11 mouse cellular contexts compared by ENCODE assay signal in genomic region chr16:25042669-25043440, GRCm38 (mm10).
DNase-seq lines count a peak whose midpoint lies in the region; ATAC-seq and TF ChIP-seq lines count a peak whose summit lies in the region.
"Had no signal": no experiment of that assay in that cellular context is flagged by ENCODE, and none has a peak within 500 bp of the region (broad histone marks: within the 10 kb centered on the region; RNA-seq: fewer than 3 reads in every experiment).

No protein-coding gene starts in this region.

- no peak overlapping the region for H3K9ac ChIP-seq in limb, embryonic 13.5 days
- H3K9ac ChIP-seq in heart, embryonic 15.5 days: no peak overlapping the region
- H3K9ac ChIP-seq in stomach, postnatal 0 days (ENCODE audit: low read length): no peak overlapping the region
- H3K9ac ChIP-seq: liver, postnatal 0 days had no signal

- TF ChIP-seq CTCF in stomach, postnatal 0 days (IDR thresholded peaks at IDR 0.05; ENCODE audit: low read depth): no peak

- H3K4me3 ChIP-seq in limb, embryonic 13.5 days: no peak overlapping the region
- no peak overlapping the region for H3K4me3 ChIP-seq in limb, embryonic 10.5 days
- H3K4me3 ChIP-seq in heart, embryonic 15.5 days: no peak overlapping the region
- no peak overlapping the region for H3K4me3 ChIP-seq in stomach, postnatal 0 days (ENCODE audit: low read depth, low read length)

- DNase-seq in adrenal gland, postnatal 14 days: peak; percentile 41
- no peak for DNase-seq in adrenal gland, adult 18-20 months (ENCODE audit: low spot score in 2 of 2)
- DNase-seq in limb, embryonic 10.5 days (ENCODE audit: low spot score): no peak
- DNase-seq in stomach, postnatal 0 days (ENCODE audit: low spot score): no peak
- DNase-seq in spleen, postnatal 36 days (ENCODE audit: low spot score in 2 of 2): no peak
- DNase-seq in right cerebral cortex, postnatal 4 days: no peak
- DNase-seq: cerebellum, postnatal 14 days; liver, postnatal 0 days; thymus, adult 2 months had no signal

- peak overlapping the region; percentile 85 for H3K27ac ChIP-seq in limb, embryonic 13.5 days
- no peak overlapping the region for H3K27ac ChIP-seq in limb, embryonic 10.5 days
- H3K27ac ChIP-seq in heart, embryonic 15.5 days: peak overlapping the region; percentile 71
- peak overlapping the region; percentile 65 for H3K27ac ChIP-seq in stomach, postnatal 0 days (replicated peaks)

- no peaks in the 10 kb centered on the region for H3K36me3 ChIP-seq in limb, embryonic 13.5 days
- H3K36me3 ChIP-seq in limb, embryonic 10.5 days: no peaks in the 10 kb centered on the region
- H3K36me3 ChIP-seq in heart, embryonic 15.5 days: no peaks in the 10 kb centered on the region
- no peaks in the 10 kb centered on the region for H3K36me3 ChIP-seq in stomach, postnatal 0 days (ENCODE audit: control insufficient read depth, insufficient read depth, low read length)

- peaks cover 53% of the 10 kb centered on the region for H3K4me1 ChIP-seq in limb, embryonic 13.5 days
- peaks cover 16% of the 10 kb centered on the region for H3K4me1 ChIP-seq in limb, embryonic 10.5 days
- H3K4me1 ChIP-seq in heart, embryonic 15.5 days (replicated peaks): peaks cover 35% of the 10 kb centered on the region
- no peaks in the 10 kb centered on the region for H3K4me1 ChIP-seq in stomach, postnatal 0 days (replicated peaks; ENCODE audit: control insufficient read depth, insufficient read depth)

- peak overlapping the region; percentile 19; the same call in 1 of the 2 replicates for H3K4me2 ChIP-seq in limb, embryonic 13.5 days (replicated peaks)
- no peak overlapping the region for H3K4me2 ChIP-seq in heart, embryonic 15.5 days
- H3K4me2 ChIP-seq in stomach, postnatal 0 days (replicated peaks; ENCODE audit: low read depth): no peak overlapping the region

- no peak for TF ChIP-seq EP300 in stomach, postnatal 0 days (optimal IDR thresholded peaks at IDR 0.05)

- no peak for ATAC-seq in limb, embryonic 13.5 days (ENCODE audit: low FRiP score, low read depth)
- ATAC-seq in heart, embryonic 15.5 days (replicated peaks; ENCODE audit: insufficient number of reproducible peaks, insufficient read depth, low FRiP score, low read depth): peak; percentile 40; the same call in 1 of the 2 replicates
- no peak for ATAC-seq in stomach, postnatal 0 days (ENCODE audit: low FRiP score, low TSS enrichment)
- ATAC-seq: liver, postnatal 0 days had no signal

- H3K9me3 ChIP-seq in limb, embryonic 13.5 days: no peaks in the 10 kb centered on the region
- H3K9me3 ChIP-seq in limb, embryonic 10.5 days (replicated peaks): no peaks in the 10 kb centered on the region
- H3K9me3 ChIP-seq in heart, embryonic 15.5 days (replicated peaks): no peaks in the 10 kb centered on the region
- no peaks in the 10 kb centered on the region for H3K9me3 ChIP-seq in stomach, postnatal 0 days (ENCODE audit: control insufficient read depth, low read length)

- 46% methylated on average over 8 of the region's 8 CpGs for WGBS in limb, embryonic 13.5 days
- 66% methylated on average over 8 of the region's 8 CpGs for WGBS in limb, embryonic 10.5 days
- WGBS in heart, embryonic 15.5 days: 46% methylated on average over 8 of the region's 8 CpGs
- WGBS in stomach, postnatal 0 days: 42% methylated on average over 8 of the region's 8 CpGs

- no peaks in the 10 kb centered on the region for H3K27me3 ChIP-seq in limb, embryonic 13.5 days
- peaks cover 8% of the 10 kb centered on the region for H3K27me3 ChIP-seq in limb, embryonic 10.5 days (ENCODE audit: low read depth, poor library complexity, severe bottlenecking)
- no peaks in the 10 kb centered on the region for H3K27me3 ChIP-seq in heart, embryonic 15.5 days
- no peaks in the 10 kb centered on the region for H3K27me3 ChIP-seq in stomach, postnatal 0 days (ENCODE audit: control insufficient read depth, insufficient read depth, low read length)
